Mouse (Mus musculus) hindbrain, embryonic 14.5 days (tissue): ENCODE measurements around the gene Cux2. TPM values are rescaled to one million over a fixed set of nuclear protein-coding genes. Genes with fewer than 3 reads are reported as not detected.

Experiments used
- ATAC-seq: fragments of 200-750 bp; cut with Nextera tagmentation; 2 replicates; pipeline ENCODE4 v1.8.0; 2017; ENCODE audit warnings: moderate number of reproducible peaks, mild to moderate bottlenecking, moderate TSS enrichment, moderate library complexity; ENCODE audit not compliant: low FRiP score
- DNase-seq: peaks from one replicate; pipeline ENCODE4 v3.0.0-alpha.2; 2015; ENCODE audit warnings: low spot score
- H3K27ac ChIP-seq: fragments of 300-500 bp; sonication (generic); 2 replicates; pipeline ENCODE4 v1.5.1; 2014; ENCODE audit warnings: mild to moderate bottlenecking, moderate library complexity
- H3K27me3 ChIP-seq: fragments of 300-500 bp; sonication (generic); 2 replicates; pipeline ENCODE4 v1.6.1; 2014; ENCODE audit warnings: mild to moderate bottlenecking, low read length, mixed read lengths; ENCODE audit not compliant: control insufficient read depth, insufficient read depth
- H3K36me3 ChIP-seq: fragments of 300-500 bp; sonication (generic); replicated peaks from 2 replicates; pipeline ENCODE4 v1.6.1; 2014; ENCODE audit not compliant: control insufficient read depth, insufficient read depth
- H3K4me1 ChIP-seq: fragments of 300-500 bp; sonication (generic); replicated peaks from 2 replicates; pipeline ENCODE4 v1.6.1; 2014; ENCODE audit warnings: antibody characterized with exemption, low read length, mixed read lengths; ENCODE audit not compliant: control insufficient read depth, insufficient read depth
- H3K4me2 ChIP-seq: fragments of 300-500 bp; sonication (generic); replicated peaks from 2 replicates; pipeline ENCODE4 v1.6.1; 2014; ENCODE audit warnings: mild to moderate bottlenecking, moderate library complexity
- H3K4me3 ChIP-seq: fragments of 300-500 bp; sonication (generic); replicated peaks from 2 replicates; pipeline ENCODE4 v1.5.1; 2014; ENCODE audit warnings: mild to moderate bottlenecking, low read length
- H3K9ac ChIP-seq: fragments of 300-500 bp; sonication (generic); 2 replicates; pipeline ENCODE4 v1.6.1; 2014
- H3K9me3 ChIP-seq: fragments of 300-500 bp; sonication (generic); 2 replicates; pipeline ENCODE4 v1.6.1; 2016; ENCODE audit warnings: low read length; ENCODE audit not compliant: control insufficient read depth
- WGBS: fragments of 180-500 bp; shearing (Covaris S2); extraction: QIAGEN DNeasy Blood & Tissue Kit; methylation state at CpG from one replicate; pipeline ENCODE4 v1.1.7; 2014; 5-methylcytosine and 5-hydroxymethylcytosine counted together
- polyA plus RNA-seq: library from polyadenylated mRNA; unstranded; fragments of >200 nt; fragmentation: Nextera tagmentation; extraction: Ambion mirVana; gene quantifications from 2 replicates; pipeline ENCODE4 v1.2.1, GENCODE M21; 2014

Cux2 gene
- polyA plus RNA-seq, 1 experiment from 2014 or later: 28.1 TPM

GRCm38 (mm10) chr5:121930261-121930660 lies 119.6 kb downstream of the Cux2 start:
- Histone ChIP-seq H3K27me3 (0 out of 2 replicates have a peak, but pooled peaks cover 4% of the 10 kb centered on the region), H3K9me3 (no peaks in the 10 kb centered on the region), H3K27ac (peak overlapping the region; percentile 38), H3K4me2 (no peak overlapping the region), H3K36me3 (no peaks in the 10 kb centered on the region), H3K4me1 (peaks cover 56% of the 10 kb centered on the region), H3K9ac (no peak overlapping the region; the same call in 1 of the 2 replicates), H3K4me3 (no peak overlapping the region)
- ATAC-seq (no peak), DNase-seq (no peak)
- 43% methylated on average over 9 of the region's 9 CpGs for WGBS

GRCm38 (mm10) chr5:121928362-121929000 lies 121.4 kb downstream of the Cux2 start:
- H3K36me3 ChIP-seq: no peaks in the 10 kb centered on the region
- H3K27ac ChIP-seq: peak overlapping the region; percentile 38; the same call in 1 of the 2 replicates
- no peak for DNase-seq
- H3K4me3 ChIP-seq: no peak overlapping the region
- H3K9ac ChIP-seq: no peak overlapping the region
- H3K4me1 ChIP-seq: peaks cover 62% of the 10 kb centered on the region
- no peak overlapping the region for H3K4me2 ChIP-seq
- H3K27me3 ChIP-seq: 0 out of 2 replicates have a peak, but pooled peaks cover 4% of the 10 kb centered on the region
- ATAC-seq: no peak
- 34% methylated on average over 16 of the region's 17 CpGs for WGBS
- no peaks in the 10 kb centered on the region for H3K9me3 ChIP-seq

GRCm38 (mm10) chr5:121926543-121926814 lies 123.4 kb downstream of the Cux2 start:
- Histone ChIP-seq H3K4me2 (peak overlapping the region; percentile 42; the same call in 1 of the 2 replicates), H3K4me3 (no peak overlapping the region), H3K27ac (no peak overlapping the region), H3K36me3 (no peaks in the 10 kb centered on the region), H3K27me3 (0 out of 2 replicates have a peak, but pooled peaks cover 4% of the 10 kb centered on the region), H3K4me1 (peaks cover 62% of the 10 kb centered on the region), H3K9me3 (no peaks in the 10 kb centered on the region), H3K9ac (no peak overlapping the region; the same call in 1 of the 2 replicates)
- DNase-seq: no peak
- no peak for ATAC-seq
- WGBS: 9% methylated on average over 2 of the region's 2 CpGs

GRCm38 (mm10) chr5:121925751-121926542 lies 124.0 kb downstream of the Cux2 start:
- WGBS: 8% methylated on average over 28 of the region's 28 CpGs
- Histone ChIP-seq H3K27me3 (0 out of 2 replicates have a peak, but pooled peaks cover 4% of the 10 kb centered on the region), H3K9me3 (no peaks in the 10 kb centered on the region), H3K4me2 (peak overlapping the region; percentile 42), H3K27ac (peak overlapping the region; percentile 78), H3K4me1 (peaks cover 59% of the 10 kb centered on the region), H3K4me3 (0 out of 2 replicates have a peak overlapping the region, but pooled peaks have one; percentile 1), H3K9ac (peak overlapping the region; percentile 40), H3K36me3 (no peaks in the 10 kb centered on the region)
- no peak for ATAC-seq
- no peak for DNase-seq

- ATAC-seq: no peak
- Histone ChIP-seq H3K9ac (peak overlapping the region; percentile 40), H3K27ac (peak overlapping the region; percentile 78), H3K4me1 (peaks cover 53% of the 10 kb centered on the region), H3K4me2 (peak overlapping the region; percentile 42), H3K27me3 (0 out of 2 replicates have a peak, but pooled peaks cover 4% of the 10 kb centered on the region), H3K4me3 (0 out of 2 replicates have a peak overlapping the region, but pooled peaks have one; percentile 1), H3K9me3 (no peaks in the 10 kb centered on the region), H3K36me3 (no peaks in the 10 kb centered on the region)
- no peak for DNase-seq
- WGBS: 9% methylated on average over 23 of the region's 23 CpGs
Measured at GRCm38 (mm10) chr5:121925291-121925690, 124.6 kb downstream of the Cux2 start.

GRCm38 (mm10) chr5:121924423-121924822 lies 125.5 kb downstream of the Cux2 start:
- Histone ChIP-seq H3K4me1 (peaks cover 54% of the 10 kb centered on the region), H3K27ac (no peak overlapping the region), H3K9me3 (no peaks in the 10 kb centered on the region), H3K4me3 (no peak overlapping the region), H3K4me2 (no peak overlapping the region), H3K9ac (no peak overlapping the region), H3K27me3 (0 out of 2 replicates have a peak, but pooled peaks cover 4% of the 10 kb centered on the region), H3K36me3 (no peaks in the 10 kb centered on the region)
- WGBS: 11% methylated on average over 9 of the region's 9 CpGs
- no peak for ATAC-seq
- DNase-seq: no peak

- H3K4me1 ChIP-seq: peaks cover 49% of the 10 kb centered on the region
- H3K4me3 ChIP-seq: no peak overlapping the region
- H3K36me3 ChIP-seq: no peaks in the 10 kb centered on the region
- WGBS: 84% methylated on average over 17 of the region's 17 CpGs
- H3K4me2 ChIP-seq: no peak overlapping the region
- 0 out of 2 replicates have a peak, but pooled peaks cover 4% of the 10 kb centered on the region for H3K27me3 ChIP-seq
- no peak overlapping the region for H3K9ac ChIP-seq
- H3K27ac ChIP-seq: no peak overlapping the region
- DNase-seq: no peak
- no peaks in the 10 kb centered on the region for H3K9me3 ChIP-seq
- no peak for ATAC-seq
Measured at GRCm38 (mm10) chr5:121922942-121923826, 126.7 kb downstream of the Cux2 start.

GRCm38 (mm10) chr5:121919216-121919615 lies 130.7 kb downstream of the Cux2 start:
- no peak for DNase-seq
- peaks cover 9% of the 10 kb centered on the region for H3K4me1 ChIP-seq

More at GRCm38 (mm10) chr5:121919216-121919615, 130.7 kb downstream of the Cux2 start:
- H3K9me3 ChIP-seq: no peaks in the 10 kb centered on the region
- no peak overlapping the region for H3K4me2 ChIP-seq
- 43% methylated on average over 7 of the region's 7 CpGs for WGBS
- no peaks in the 10 kb centered on the region for H3K27me3 ChIP-seq
- no peak overlapping the region for H3K9ac ChIP-seq
- H3K4me3 ChIP-seq: no peak overlapping the region
- no peak overlapping the region for H3K27ac ChIP-seq
- H3K36me3 ChIP-seq: no peaks in the 10 kb centered on the region
- ATAC-seq: no peak
